In the genomic region with DNA sequence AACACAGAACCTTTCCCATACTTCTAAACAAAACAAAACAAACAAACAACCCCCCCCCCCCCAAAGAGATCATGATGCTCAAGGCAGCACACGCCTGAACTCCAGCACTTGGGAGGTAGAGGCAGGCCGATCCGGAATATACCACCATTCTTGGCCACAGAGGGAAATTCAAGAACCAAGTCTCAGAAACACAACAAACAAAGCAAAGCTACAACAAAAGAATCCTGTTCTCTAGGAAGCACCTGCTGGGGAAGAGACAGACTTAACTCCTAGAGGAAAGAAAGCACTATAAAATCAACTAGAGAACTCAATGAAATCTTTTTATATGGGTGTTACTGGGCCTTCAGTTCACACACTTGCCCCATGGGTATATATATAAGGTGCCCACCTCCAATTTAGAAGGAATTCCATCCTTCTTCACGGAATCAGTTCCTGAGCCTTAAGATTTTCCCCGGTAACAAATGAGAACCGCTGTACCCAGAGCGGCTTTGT, we compare ENCODE assay signal across 8 mouse cellular contexts.
DNase-seq lines count a peak whose midpoint lies in the region; ATAC-seq lines count a peak whose summit lies in the region.

No protein-coding gene starts in this region.

- peak overlapping the region; percentile 98 for H3K27ac ChIP-seq in lung, embryonic 16.5 days (ENCODE audit: low read length)
- H3K27ac ChIP-seq in forebrain, embryonic 11.5 days (ENCODE audit: low read depth, low read length), result peak overlapping the region; percentile 98
- H3K27ac ChIP-seq in limb, embryonic 13.5 days, result peak overlapping the region; percentile 97
- H3K27ac ChIP-seq in stomach, embryonic 14.5 days (ENCODE audit: low read length), result peak overlapping the region; percentile 99

- ATAC-seq in lung, embryonic 16.5 days (ENCODE audit: low read depth), result no peak
- no peak for ATAC-seq in forebrain, embryonic 11.5 days (replicated peaks; ENCODE audit: low FRiP score)
- no peak for ATAC-seq in limb, embryonic 13.5 days (ENCODE audit: low FRiP score, low read depth)
- ATAC-seq in stomach, embryonic 14.5 days (ENCODE audit: insufficient number of reproducible peaks, insufficient read depth, low FRiP score, low read depth), result no peak

- H3K9me3 ChIP-seq in lung, embryonic 16.5 days (ENCODE audit: control insufficient read depth, low read length), result no peaks in the 10 kb centered on the region
- H3K9me3 ChIP-seq in forebrain, embryonic 11.5 days (ENCODE audit: control insufficient read depth, low read length), result no peaks in the 10 kb centered on the region
- no peaks in the 10 kb centered on the region for H3K9me3 ChIP-seq in limb, embryonic 13.5 days
- no peaks in the 10 kb centered on the region for H3K9me3 ChIP-seq in stomach, embryonic 14.5 days (ENCODE audit: control insufficient read depth, low read depth, low read length)

- peak overlapping the region; percentile 79 for H3K4me2 ChIP-seq in lung, embryonic 16.5 days (ENCODE audit: low read depth, low read length)
- H3K4me2 ChIP-seq in forebrain, embryonic 11.5 days (ENCODE audit: low read depth, low read length, severe bottlenecking), result peak overlapping the region; percentile 61
- H3K4me2 ChIP-seq in limb, embryonic 13.5 days (replicated peaks), result peak overlapping the region; percentile 75
- peak overlapping the region; percentile 80 for H3K4me2 ChIP-seq in stomach, embryonic 14.5 days (replicated peaks; ENCODE audit: low read depth, low read length)

- H3K4me1 ChIP-seq in lung, embryonic 16.5 days (replicated peaks; ENCODE audit: control insufficient read depth, insufficient read depth, low read length), result peaks cover 48% of the 10 kb centered on the region
- peaks cover 41% of the 10 kb centered on the region for H3K4me1 ChIP-seq in forebrain, embryonic 11.5 days (replicated peaks; ENCODE audit: control insufficient read depth, insufficient read depth, low read length)
- H3K4me1 ChIP-seq in limb, embryonic 13.5 days, result peaks cover 72% of the 10 kb centered on the region
- H3K4me1 ChIP-seq in stomach, embryonic 14.5 days (ENCODE audit: control insufficient read depth, insufficient read depth, low read length), result peaks cover 45% of the 10 kb centered on the region

- no peak for DNase-seq in lung, postnatal 36 days
- DNase-seq in forebrain, embryonic 11.5 days (ENCODE audit: low spot score), result no peak
- DNase-seq in cerebellum, postnatal 4 days (ENCODE audit: low spot score in 2 of 2), result no peak
- DNase-seq in cerebellum, adult 11-12 months, result no peak
- DNase-seq in spleen, adult 12 weeks (ENCODE audit: low spot score), result no peak

- H3K4me3 ChIP-seq in lung, embryonic 16.5 days (ENCODE audit: low read length), result peak overlapping the region; percentile 58
- no peak overlapping the region; the same call in 1 of the 2 replicates for H3K4me3 ChIP-seq in forebrain, embryonic 11.5 days (ENCODE audit: low read depth, low read length)
- H3K4me3 ChIP-seq in limb, embryonic 13.5 days, result peak overlapping the region; percentile 54
- peak overlapping the region; percentile 57 for H3K4me3 ChIP-seq in stomach, embryonic 14.5 days (ENCODE audit: low read depth, low read length)

- no peaks in the 10 kb centered on the region for H3K27me3 ChIP-seq in lung, embryonic 16.5 days (ENCODE audit: control insufficient read depth, insufficient read depth, low read depth, low read length)
- H3K27me3 ChIP-seq in forebrain, embryonic 11.5 days (ENCODE audit: control insufficient read depth, insufficient read depth, low read length), result no peaks in the 10 kb centered on the region
- H3K27me3 ChIP-seq in limb, embryonic 13.5 days, result no peaks in the 10 kb centered on the region
- H3K27me3 ChIP-seq in stomach, embryonic 14.5 days (ENCODE audit: control insufficient read depth, insufficient read depth, low read length), result no peaks in the 10 kb centered on the region

- H3K36me3 ChIP-seq in lung, embryonic 16.5 days (ENCODE audit: control insufficient read depth, insufficient read depth, low read length), result no peaks in the 10 kb centered on the region
- H3K36me3 ChIP-seq in forebrain, embryonic 11.5 days (ENCODE audit: control insufficient read depth, insufficient read depth, low read length), result no peaks in the 10 kb centered on the region
- H3K36me3 ChIP-seq in limb, embryonic 13.5 days, result no peaks in the 10 kb centered on the region
- no peaks in the 10 kb centered on the region for H3K36me3 ChIP-seq in stomach, embryonic 14.5 days (ENCODE audit: control insufficient read depth, insufficient read depth, low read length)

- WGBS in lung, embryonic 16.5 days, result 43% methylated on average over 7 of the region's 7 CpGs
- 8% methylated on average over 7 of the region's 7 CpGs for WGBS in forebrain, embryonic 11.5 days
- 29% methylated on average over 7 of the region's 7 CpGs for WGBS in limb, embryonic 13.5 days
- 49% methylated on average over 7 of the region's 7 CpGs for WGBS in stomach, embryonic 14.5 days

- H3K9ac ChIP-seq in lung, embryonic 16.5 days (ENCODE audit: low read length), result peak overlapping the region; percentile 88
- H3K9ac ChIP-seq in forebrain, embryonic 11.5 days (ENCODE audit: low read length), result peak overlapping the region; percentile 65
- H3K9ac ChIP-seq in limb, embryonic 13.5 days, result peak overlapping the region; percentile 75; the same call in 1 of the 2 replicates
- H3K9ac ChIP-seq in stomach, embryonic 14.5 days (replicated peaks; ENCODE audit: low read depth, low read length), result no peak overlapping the region
